Mouse (Mus musculus) adrenal gland, adult 18-20 months (tissue): Measurements from ENCODE around the gene C1qa. TPM values are rescaled to one million over a fixed set of nuclear protein-coding genes. Genes with fewer than 3 reads are reported as not detected.

Experiments
- DNase-seq, 2 experiments: peaks; one replicate each; pipeline ENCODE4 v3.0.0; 2021 to 2022; ENCODE audit warnings: low spot score in 2 of 2
- total RNA-seq, 2 experiments: library from RNA; stranded (reverse); gene quantifications; 1 replicate in 1 of 2; 2 replicates in 1 of 2; pipeline ENCODE4 v1.2.3; 2021

Gene C1qa
- total RNA-seq, 2 experiments from 2014 or later: 75.0 to 120 TPM

GRCm38 (mm10) chr4:136904767-136905539, 6.3 kb upstream of the C1qa start:
- DNase-seq: no peak

GRCm38 (mm10) chr4:136899154-136899553, 551 bp upstream of the C1qa start:
- no peak for DNase-seq

DNA sequence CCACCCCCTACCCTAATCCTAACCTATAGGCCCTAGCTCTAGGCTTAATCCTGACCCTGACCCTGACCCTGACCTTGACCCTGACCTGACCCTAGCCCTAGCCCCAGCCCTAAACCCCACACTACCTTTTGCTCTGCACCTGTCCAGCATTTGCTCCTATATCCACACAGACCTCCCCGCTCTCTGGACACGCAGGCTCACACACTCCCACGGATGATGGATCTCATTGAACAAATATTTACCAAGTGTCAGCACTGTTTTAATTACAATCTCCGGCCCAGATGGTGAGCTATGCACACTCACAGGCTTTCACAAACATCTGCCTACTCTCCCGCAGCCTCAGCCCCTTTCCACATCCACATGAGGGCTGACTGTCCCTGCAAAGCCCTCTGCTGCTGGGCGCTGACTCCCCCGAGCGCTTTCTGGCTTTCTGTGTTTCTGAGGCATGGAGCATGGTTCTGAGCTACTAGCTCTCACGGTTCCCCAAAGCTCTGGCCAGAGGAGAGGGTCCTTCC, 462 bp downstream of the C1qa start:
- DNase-seq: no peak

GRCm38 (mm10) chr4:136896461-136896860, 2.1 kb downstream of the C1qa start:
- no peak for DNase-seq

GRCm38 (mm10) chr4:136895861-136896260, 2.7 kb downstream of the C1qa start:
- no peak for DNase-seq

- DNase-seq: no peak
Observed at GRCm38 (mm10) chr4:136894821-136895220, 3.8 kb downstream of the C1qa start.

DNA sequence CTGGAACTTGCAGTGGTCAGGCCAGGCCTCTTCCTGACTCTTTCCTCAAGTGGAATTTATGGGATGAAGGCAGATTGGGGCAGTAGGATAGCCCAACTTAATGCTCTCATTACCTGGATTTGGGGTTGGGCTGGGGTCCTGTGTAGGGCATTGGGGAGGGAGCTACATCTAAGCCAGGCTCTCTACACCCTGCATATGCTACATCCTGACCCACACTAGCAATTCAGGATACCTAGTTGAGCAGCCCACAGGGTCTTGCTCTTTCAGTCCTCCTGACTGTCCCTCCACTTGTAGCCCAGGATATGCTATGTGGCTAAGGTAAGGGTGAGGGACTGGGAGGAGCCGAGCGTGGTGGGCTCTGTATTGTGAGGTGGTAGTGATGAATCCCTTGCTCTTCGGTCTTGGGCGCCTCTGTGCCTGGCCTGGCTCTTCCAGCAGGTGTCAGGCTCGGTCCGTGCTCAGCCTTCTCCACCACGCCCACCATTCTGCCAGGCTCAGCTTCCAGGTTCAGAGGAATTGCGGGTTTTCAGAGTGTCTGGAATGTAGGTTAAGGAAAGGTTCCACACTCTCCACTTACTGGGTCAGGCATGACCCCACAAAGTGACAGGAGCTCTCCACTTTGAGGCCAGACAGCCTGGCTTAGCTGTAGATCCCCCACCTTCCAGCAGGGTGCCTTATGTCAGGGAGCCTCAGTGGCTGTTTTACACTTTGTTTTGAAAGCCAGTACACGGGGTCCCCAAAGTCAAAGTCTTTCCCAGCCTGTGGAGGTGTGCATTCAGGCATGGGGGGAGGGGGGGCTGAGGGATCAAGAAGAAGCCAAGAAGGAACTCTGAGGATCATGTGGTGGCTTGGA, 4.7 kb downstream of the C1qa start:
- no peak for DNase-seq

DNA sequence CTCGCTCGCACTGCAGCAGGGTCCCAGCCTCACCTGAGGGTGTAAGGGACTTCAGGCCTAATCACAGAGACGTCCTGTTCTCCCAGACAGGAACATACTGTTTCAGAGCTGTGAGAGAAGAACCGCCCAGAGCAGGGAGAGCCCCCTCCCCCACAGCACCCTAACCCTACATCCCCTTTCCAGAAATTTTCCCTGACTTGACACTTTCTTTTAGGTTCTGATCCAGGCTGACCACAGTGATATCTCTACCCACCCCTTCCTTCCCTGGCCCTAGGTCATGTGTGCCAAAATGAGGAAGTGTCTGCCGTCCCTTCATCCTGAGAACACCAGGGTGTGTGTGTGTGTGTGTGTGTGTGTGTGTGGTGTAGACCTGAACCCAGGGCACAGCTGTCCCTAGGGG, 5.8 kb downstream of the C1qa start, which contains the start of gene C1qc:
TSS of gene C1qc (minus strand) at position 255 of the 400 bp plus-strand sequence.
- no peak for DNase-seq

- DNase-seq: no peak
Observed at GRCm38 (mm10) chr4:136892371-136892770, 6.2 kb downstream of the C1qa start.

DNA sequence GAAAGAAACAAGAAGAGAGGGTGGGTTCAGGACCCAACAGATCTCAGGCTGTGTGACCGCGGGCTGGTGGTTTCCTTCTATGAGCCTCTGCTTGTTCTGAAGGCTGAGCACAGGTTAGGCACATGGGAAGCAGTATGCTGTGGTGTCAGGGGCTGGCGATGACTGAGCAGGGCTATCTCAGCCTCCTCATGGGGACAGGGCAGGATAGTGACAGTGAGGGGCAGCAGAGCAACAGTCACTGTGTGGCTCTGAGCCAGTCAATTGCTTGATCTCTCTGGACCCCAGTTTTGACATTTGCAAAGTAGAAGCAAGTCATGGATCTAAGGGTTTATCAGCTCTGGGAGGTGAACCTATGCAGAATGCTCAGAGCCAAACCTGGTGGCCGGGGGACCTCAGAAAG, 7.5 kb downstream of the C1qa start:
- no peak for DNase-seq

- DNase-seq: no peak
Observed at GRCm38 (mm10) chr4:136889981-136890380, 8.6 kb downstream of the C1qa start.

DNA sequence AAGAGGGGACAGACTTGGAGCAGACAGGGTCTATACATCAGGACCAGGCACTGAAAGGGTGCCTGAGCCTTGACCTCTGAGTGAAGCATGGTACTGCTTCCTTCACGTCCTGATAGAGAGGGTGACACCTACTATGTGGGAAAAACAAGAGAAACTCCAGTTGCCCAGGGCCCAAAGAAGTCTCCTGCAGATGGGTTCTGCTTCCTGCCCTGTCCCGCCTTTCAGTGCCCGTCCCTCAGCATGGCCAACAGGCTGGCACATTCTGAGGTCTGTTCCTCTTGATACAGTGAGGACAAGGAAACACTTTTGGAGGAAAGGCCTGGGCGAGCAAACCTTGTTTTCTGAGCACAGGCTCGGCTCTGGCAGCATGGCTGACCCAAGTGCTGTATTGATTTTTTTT, 10.9 kb downstream of the C1qa start:
- DNase-seq: no peak

DNA sequence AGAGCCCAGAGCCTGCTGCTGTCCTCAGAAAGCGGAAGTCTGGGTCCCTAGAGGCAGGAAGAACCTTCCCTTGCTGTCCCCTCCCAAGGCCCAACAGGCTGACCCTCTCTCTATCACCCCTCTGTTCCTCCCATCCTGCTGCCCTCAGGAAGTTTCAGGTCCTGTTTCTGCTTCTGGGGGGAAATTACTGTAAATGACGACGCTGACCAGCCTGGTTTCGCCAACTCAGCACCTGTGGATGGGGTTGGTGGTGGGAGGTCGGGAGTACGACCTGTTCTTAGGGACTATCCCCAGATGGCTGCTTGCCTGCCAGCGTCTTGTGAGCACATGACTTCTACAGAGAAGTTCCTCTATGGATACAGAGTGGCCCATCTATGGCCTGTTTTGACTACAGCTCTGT, 12.5 kb downstream of the C1qa start, which contains the start of gene C1qb:
TSS of gene C1qb (minus strand) at position 87 of the 400 bp plus-strand sequence.
- DNase-seq: no peak

- DNase-seq: no peak
Observed at GRCm38 (mm10) chr4:136878601-136879000, 20.0 kb downstream of the C1qa start.

DNA sequence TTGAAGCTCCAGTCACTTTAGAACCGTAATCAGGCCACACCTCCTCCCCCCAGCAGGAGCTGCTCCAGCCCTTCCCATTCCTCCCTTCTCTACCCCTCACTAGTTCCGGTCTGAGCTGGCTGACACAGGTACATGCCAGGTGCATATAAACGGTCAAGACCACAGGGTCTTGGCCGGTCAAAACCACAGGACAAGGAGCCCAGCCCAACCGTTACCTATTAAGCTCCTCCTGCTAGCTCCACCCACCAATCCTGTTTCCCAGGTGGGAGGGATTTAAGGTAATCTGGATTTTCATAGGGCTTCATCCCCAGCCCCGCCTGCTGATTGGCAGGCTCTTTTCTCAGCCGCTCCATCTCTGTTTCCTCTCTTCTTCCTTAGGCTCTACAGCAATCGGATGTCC, 20.4 kb downstream of the C1qa start:
- no peak for DNase-seq

GRCm38 (mm10) chr4:136876971-136877370, 21.6 kb downstream of the C1qa start:
- DNase-seq: peak; percentile 36 to 50

GRCm38 (mm10) chr4:136875012-136875411, 23.6 kb downstream of the C1qa start:
- no peak for DNase-seq

- DNase-seq: no peak
Observed at GRCm38 (mm10) chr4:136868371-136868770, 30.2 kb downstream of the C1qa start.

DNA sequence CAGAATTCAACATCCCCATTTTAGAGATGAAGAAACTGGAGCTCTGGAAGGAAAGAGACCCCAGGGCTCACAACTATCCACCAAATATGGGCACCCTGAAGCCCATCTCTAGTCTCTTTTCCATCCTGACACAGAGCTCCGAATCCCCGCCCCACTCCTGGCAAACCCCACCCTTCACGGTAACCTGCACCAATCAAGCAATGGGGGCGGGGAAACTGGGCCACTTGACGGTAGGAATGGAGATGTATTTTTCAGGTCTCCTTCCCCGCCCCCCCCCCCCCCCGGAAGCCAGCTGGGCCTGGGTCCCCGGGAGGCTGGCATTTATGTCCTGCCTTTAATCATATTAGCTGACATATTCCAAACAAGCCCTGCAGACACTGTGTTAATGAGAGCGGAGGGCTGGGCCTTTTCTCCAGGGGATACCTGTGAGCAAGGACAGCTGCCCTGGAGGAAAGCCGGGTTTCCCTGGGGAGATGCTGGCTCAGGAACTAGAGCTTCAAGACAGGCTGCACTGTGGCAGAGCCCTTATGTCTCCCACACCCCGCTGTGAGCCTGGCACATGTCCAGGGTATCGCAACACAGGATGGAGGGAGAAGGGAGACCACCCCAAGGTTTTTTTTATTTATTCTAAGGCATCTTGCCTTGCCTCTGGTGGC, 30.8 kb downstream of the C1qa start:
- no peak for DNase-seq

DNA sequence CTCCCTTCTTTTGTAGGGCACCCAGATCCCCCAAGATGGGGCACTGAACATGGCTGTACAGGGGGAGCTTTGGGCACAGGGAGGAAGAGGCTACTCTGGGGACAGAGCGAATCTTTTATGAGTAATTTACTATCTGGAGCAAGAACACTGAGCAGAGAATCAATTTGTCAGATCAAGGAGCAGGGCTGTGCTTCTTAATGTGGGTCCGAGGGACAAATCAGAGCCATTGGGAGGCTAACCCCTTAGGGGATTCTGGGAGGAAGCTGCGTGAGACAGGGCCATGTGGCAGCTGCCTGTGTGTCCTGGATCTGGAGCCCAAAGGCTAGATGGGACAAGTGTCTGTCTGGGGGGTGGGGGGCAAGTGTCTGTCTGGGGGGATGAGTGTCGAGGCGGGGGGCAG, 33.1 kb downstream of the C1qa start:
- DNase-seq: no peak

GRCm38 (mm10) chr4:136864751-136865470, 33.7 kb downstream of the C1qa start:
- DNase-seq: no peak
